Mouse (Mus musculus) lung, postnatal 4 days (tissue): ENCODE results near the gene Ccdc124.
A peak's percentile ranks its signal among the peaks of the same experiment; 100 is the strongest.
"Not testable (repeated sequence)": the region's sequence is repeated elsewhere in the genome, so short reads cannot be mapped to it uniquely, and the experiment has no call there.

Experiments used
- DNase-seq, 2 experiments: peaks; one replicate each; pipeline ENCODE4 v3.0.0; 2021

Gene Ccdc124

GRCm38 (mm10) chr8:70843214-70843773 is 30.4 kb downstream of the Ccdc124 start:
- no peak for DNase-seq

- no peak for DNase-seq
These were observed 31.3 kb downstream of the Ccdc124 start for GRCm38 (mm10) chr8:70842484-70842883.

- DNase-seq: peak; percentile 86 to 93
These were observed 32.3 kb downstream of the Ccdc124 start for GRCm38 (mm10) chr8:70841147-70842072.

GRCm38 (mm10) chr8:70840590-70840989 is 33.1 kb downstream of the Ccdc124 start:
- DNase-seq: no peak

- peak; percentile 99 to 100 for DNase-seq
These were observed 34.1 kb downstream of the Ccdc124 start, which contains the start of gene Arrdc2 for GRCm38 (mm10) chr8:70839408-70840351. TSS of gene Arrdc2 (minus strand) at chr8:70839720.

- DNase-seq: peak in 1 of 2 experiments; percentile 26
These were observed 34.9 kb downstream of the Ccdc124 start for GRCm38 (mm10) chr8:70838654-70839407.

- DNase-seq: no peak
These were observed 37.1 kb downstream of the Ccdc124 start for GRCm38 (mm10) chr8:70836666-70837065.

- no peak for DNase-seq
These were observed 39.7 kb downstream of the Ccdc124 start for GRCm38 (mm10) chr8:70834071-70834470.

- DNase-seq: peak; percentile 50 to 61
These were observed 40.2 kb downstream of the Ccdc124 start for GRCm38 (mm10) chr8:70833520-70833919.

GRCm38 (mm10) chr8:70833018-70833482 is 40.7 kb downstream of the Ccdc124 start:
- DNase-seq: peak; percentile 64 to 68

GRCm38 (mm10) chr8:70832371-70832770 is 41.4 kb downstream of the Ccdc124 start:
- no peak for DNase-seq

GRCm38 (mm10) chr8:70831517-70831916 is 42.2 kb downstream of the Ccdc124 start:
- no peak for DNase-seq

- no peak for DNase-seq
These were observed 45.9 kb downstream of the Ccdc124 start for GRCm38 (mm10) chr8:70827796-70828195.

GRCm38 (mm10) chr8:70827010-70827409 is 46.7 kb downstream of the Ccdc124 start:
- no peak for DNase-seq

- DNase-seq: no peak
These were observed 47.9 kb downstream of the Ccdc124 start for GRCm38 (mm10) chr8:70825816-70826215.

GRCm38 (mm10) chr8:70823802-70824201 is 49.9 kb downstream of the Ccdc124 start:
- DNase-seq: no peak

- not testable (repeated sequence) for DNase-seq
These were observed 51.1 kb downstream of the Ccdc124 start for GRCm38 (mm10) chr8:70822594-70822993.

GRCm38 (mm10) chr8:70821992-70822391 is 51.7 kb downstream of the Ccdc124 start:
- DNase-seq: no peak

GRCm38 (mm10) chr8:70821399-70821962 is 52.3 kb downstream of the Ccdc124 start:
- DNase-seq: peak; percentile 80 to 85

GRCm38 (mm10) chr8:70820101-70820935 is 53.4 kb downstream of the Ccdc124 start:
- peak; percentile 88 to 91 for DNase-seq
